31 mouse cellular contexts compared by ENCODE assay signal in the genomic region with DNA sequence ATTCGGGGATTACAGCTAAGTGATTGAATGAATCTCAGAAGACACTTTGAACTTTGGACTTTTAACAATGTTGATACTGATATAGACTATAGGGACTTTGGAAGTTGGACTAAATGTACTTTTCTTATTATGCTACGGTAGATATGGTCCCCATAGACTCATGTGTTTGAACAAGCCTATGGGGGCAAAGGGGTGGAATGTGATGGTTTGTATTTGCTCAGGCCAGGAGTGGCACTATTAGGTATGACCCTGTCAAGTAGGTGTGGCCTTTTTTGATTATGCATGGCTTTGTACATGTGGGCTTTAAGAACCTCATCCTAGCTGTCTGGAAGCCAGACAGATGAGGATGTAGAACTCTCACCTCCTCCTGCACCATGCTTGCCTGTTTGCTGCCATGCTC. TPM values are rescaled to one million over a fixed set of nuclear protein-coding genes. Genes with fewer than 3 reads are reported as not detected.
DNase-seq lines count a peak whose midpoint lies in the region; ATAC-seq and TF ChIP-seq lines count a peak whose summit lies in the region.
"Had no signal": no experiment of that assay in that cellular context is flagged by ENCODE, and none has a peak within 500 bp of the region (broad histone marks: within the 10 kb centered on the region; RNA-seq: fewer than 3 reads in every experiment).

No protein-coding gene starts in this region.

- H3K9ac ChIP-seq in intestine, postnatal 0 days (ENCODE audit: low read depth, low read length): no peak overlapping the region
- no peak overlapping the region for H3K9ac ChIP-seq in stomach, embryonic 14.5 days (replicated peaks; ENCODE audit: low read depth, low read length)
- H3K9ac ChIP-seq in stomach, postnatal 0 days (ENCODE audit: low read length): no peak overlapping the region
- H3K9ac ChIP-seq: embryonic facial prominence, embryonic 13.5 days; embryonic facial prominence, embryonic 15.5 days; forebrain, embryonic 12.5 days; forebrain, embryonic 15.5 days had no signal

- H3K27ac ChIP-seq in heart, embryonic 10.5 days: no peak overlapping the region
- H3K27ac ChIP-seq in intestine, postnatal 0 days (ENCODE audit: low read depth, low read length): no peak overlapping the region
- H3K27ac ChIP-seq in stomach, embryonic 14.5 days (ENCODE audit: low read length): no peak overlapping the region
- H3K27ac ChIP-seq in stomach, postnatal 0 days (replicated peaks): no peak overlapping the region
- H3K27ac ChIP-seq: embryonic facial prominence, embryonic 13.5 days; embryonic facial prominence, embryonic 15.5 days; forebrain, embryonic 10.5 days; forebrain, embryonic 12.5 days; forebrain, embryonic 15.5 days had no signal

- H3K4me3 ChIP-seq in heart, embryonic 10.5 days: no peak overlapping the region
- no peak overlapping the region for H3K4me3 ChIP-seq in intestine, postnatal 0 days (ENCODE audit: low read depth, low read length)
- no peak overlapping the region for H3K4me3 ChIP-seq in stomach, embryonic 14.5 days (ENCODE audit: low read depth, low read length)
- H3K4me3 ChIP-seq in stomach, postnatal 0 days (ENCODE audit: low read depth, low read length): no peak overlapping the region
- H3K4me3 ChIP-seq: embryonic facial prominence, embryonic 13.5 days; embryonic facial prominence, embryonic 15.5 days; erythroblast, embryonic 14.5 days; forebrain, embryonic 10.5 days; forebrain, embryonic 12.5 days; forebrain, embryonic 15.5 days had no signal

- TF ChIP-seq EP300 in stomach, postnatal 0 days (optimal IDR thresholded peaks at IDR 0.05): no peak

- H3K9me3 ChIP-seq in heart, embryonic 10.5 days: no peaks in the 10 kb centered on the region
- no peaks in the 10 kb centered on the region for H3K9me3 ChIP-seq in intestine, postnatal 0 days (ENCODE audit: control insufficient read depth)
- no peaks in the 10 kb centered on the region for H3K9me3 ChIP-seq in stomach, embryonic 14.5 days (ENCODE audit: control insufficient read depth, low read depth, low read length)
- H3K9me3 ChIP-seq in stomach, postnatal 0 days (ENCODE audit: control insufficient read depth, low read length): no peaks in the 10 kb centered on the region
- H3K9me3 ChIP-seq: embryonic facial prominence, embryonic 13.5 days; embryonic facial prominence, embryonic 15.5 days; forebrain, embryonic 10.5 days; forebrain, embryonic 12.5 days; forebrain, embryonic 15.5 days; G1E had no signal

- ATAC-seq in intestine, postnatal 0 days: peak; percentile 94
- 0 out of 2 replicates have a peak, but pooled peaks have one; percentile 63 for ATAC-seq in stomach, embryonic 14.5 days (ENCODE audit: insufficient number of reproducible peaks, insufficient read depth, low FRiP score, low read depth)
- peak; percentile 67; the same call in 1 of the 2 replicates for ATAC-seq in stomach, postnatal 0 days (ENCODE audit: low FRiP score, low TSS enrichment)
- ATAC-seq: activated CD4-positive, CD25-positive, alpha-beta regulatory T cell, adult 4 months; CD4-positive, CD25-positive, alpha-beta regulatory T cell, adult 4 months; forebrain, embryonic 15.5 days; Patski had no signal

- H3K4me2 ChIP-seq in intestine, postnatal 0 days (replicated peaks; ENCODE audit: low read depth): no peak overlapping the region
- no peak overlapping the region for H3K4me2 ChIP-seq in stomach, embryonic 14.5 days (replicated peaks; ENCODE audit: low read depth, low read length)
- no peak overlapping the region for H3K4me2 ChIP-seq in stomach, postnatal 0 days (replicated peaks; ENCODE audit: low read depth)
- H3K4me2 ChIP-seq: embryonic facial prominence, embryonic 13.5 days; embryonic facial prominence, embryonic 15.5 days; forebrain, embryonic 12.5 days; forebrain, embryonic 15.5 days had no signal

- H3K27me3 ChIP-seq in heart, embryonic 10.5 days (ENCODE audit: insufficient read depth, poor library complexity, severe bottlenecking): no peaks in the 10 kb centered on the region
- no peaks in the 10 kb centered on the region for H3K27me3 ChIP-seq in intestine, postnatal 0 days (replicated peaks; ENCODE audit: control insufficient read depth, insufficient read depth, low read length)
- no peaks in the 10 kb centered on the region for H3K27me3 ChIP-seq in stomach, embryonic 14.5 days (ENCODE audit: control insufficient read depth, insufficient read depth, low read length)
- H3K27me3 ChIP-seq in stomach, postnatal 0 days (ENCODE audit: control insufficient read depth, insufficient read depth, low read length): no peaks in the 10 kb centered on the region
- H3K27me3 ChIP-seq: CH12.LX; embryonic facial prominence, embryonic 13.5 days; embryonic facial prominence, embryonic 15.5 days; forebrain, embryonic 12.5 days; forebrain, embryonic 15.5 days; Patski had no signal

- H3K36me3 ChIP-seq in heart, embryonic 10.5 days: no peaks in the 10 kb centered on the region
- no peaks in the 10 kb centered on the region for H3K36me3 ChIP-seq in intestine, postnatal 0 days (ENCODE audit: control insufficient read depth, insufficient read depth)
- no peaks in the 10 kb centered on the region for H3K36me3 ChIP-seq in stomach, embryonic 14.5 days (ENCODE audit: control insufficient read depth, insufficient read depth, low read length)
- H3K36me3 ChIP-seq in stomach, postnatal 0 days (ENCODE audit: control insufficient read depth, insufficient read depth, low read length): no peaks in the 10 kb centered on the region
- H3K36me3 ChIP-seq: embryonic facial prominence, embryonic 13.5 days; embryonic facial prominence, embryonic 15.5 days; forebrain, embryonic 10.5 days; forebrain, embryonic 12.5 days; forebrain, embryonic 15.5 days; G1E had no signal

- TF ChIP-seq CTCF in intestine, postnatal 0 days (IDR thresholded peaks at IDR 0.05; ENCODE audit: low read depth): no peak
- no peak for TF ChIP-seq CTCF in stomach, postnatal 0 days (IDR thresholded peaks at IDR 0.05; ENCODE audit: low read depth)

- DNase-seq in heart, adult 11 months: peak; percentile 33
- no peak for DNase-seq in heart, embryonic 10.5 days (ENCODE audit: low spot score)
- DNase-seq in stomach, postnatal 0 days (ENCODE audit: low spot score): no peak
- DNase-seq in testis, postnatal 14 days (ENCODE audit: low spot score): no peak
- DNase-seq in adrenal gland, adult 2 months: no peak
- DNase-seq in layer of hippocampus, adult 9-11 months: no peak
- DNase-seq: adrenal gland, postnatal 10 days; adrenal gland, postnatal 25 days; B cell, adult 2 months; cerebellum, adult 11 months; cerebellum, adult 18-20 months; cerebellum, adult 8-10 months; cerebellum, adult 9-11 months; cerebellum, postnatal 14 days; cerebellum, postnatal 36 days; embryo, embryonic 11 days had no signal

- 73% methylated on average over 2 of the region's 2 CpGs for WGBS in heart, embryonic 10.5 days
- WGBS in intestine, postnatal 0 days: 35% methylated on average over 2 of the region's 2 CpGs
- 57% methylated on average over 2 of the region's 2 CpGs for WGBS in stomach, embryonic 14.5 days
- WGBS in stomach, postnatal 0 days: 47% methylated on average over 2 of the region's 2 CpGs

- no peaks in the 10 kb centered on the region for H3K4me1 ChIP-seq in heart, embryonic 10.5 days
- H3K4me1 ChIP-seq in intestine, postnatal 0 days (replicated peaks; ENCODE audit: control insufficient read depth, insufficient read depth, low read length): no peaks in the 10 kb centered on the region; the same call in 1 of the 2 replicates
- no peaks in the 10 kb centered on the region for H3K4me1 ChIP-seq in stomach, embryonic 14.5 days (ENCODE audit: control insufficient read depth, insufficient read depth, low read length)
- no peaks in the 10 kb centered on the region for H3K4me1 ChIP-seq in stomach, postnatal 0 days (replicated peaks; ENCODE audit: control insufficient read depth, insufficient read depth)
- H3K4me1 ChIP-seq: embryonic facial prominence, embryonic 13.5 days; embryonic facial prominence, embryonic 15.5 days; forebrain, embryonic 10.5 days; forebrain, embryonic 12.5 days; forebrain, embryonic 15.5 days had no signal

RNA-seq across cellular contexts. Expression of a gene that starts 7.5 kb away (rescaled TPM):
- 0.28 and 0.34 TPM in 2 replicates for polyA plus RNA-seq in heart, embryonic 10.5 days (2016; fragmentation: Nextera tagmentation; extraction: Ambion mirVana)
- 0.39 and 0.51 TPM in 2 replicates for polyA plus RNA-seq in intestine, postnatal 0 days (2015; fragmentation: Nextera tagmentation; extraction: Ambion mirVana)
- polyA plus RNA-seq in stomach, embryonic 14.5 days (2014; fragmentation: Nextera tagmentation; extraction: Ambion mirVana): 0.55 and 0.73 TPM in 2 replicates
- polyA plus RNA-seq in stomach, postnatal 0 days (2015; fragmentation: Nextera tagmentation; extraction: Ambion mirVana): 0.30 and 0.42 TPM in 2 replicates
- total RNA-seq in adrenal gland, adult 2 months (2021): not detected
- not detected in 2 replicates for polyA plus RNA-seq in adrenal gland, adult 2 months (2012; rRNA removed)
- total RNA-seq: adrenal gland, adult 18-20 months; adrenal gland, postnatal 10 days; adrenal gland, postnatal 25 days; CH12.LX; common myeloid progenitor, adult 5-6 weeks had no signal
- polyA plus RNA-seq: CD4-positive, CD25-positive, alpha-beta regulatory T cell, adult 4 months; erythroblast, embryonic 14.5 days; G1E had no signal

RNA-seq across cellular contexts. Expression of a gene that starts 30.8 kb away (rescaled TPM):
- polyA plus RNA-seq in heart, embryonic 10.5 days (2016; fragmentation: Nextera tagmentation; extraction: Ambion mirVana): 21.7 and 27.4 TPM in 2 replicates
- polyA plus RNA-seq in intestine, postnatal 0 days (2015; fragmentation: Nextera tagmentation; extraction: Ambion mirVana): 10.1 and 10.6 TPM in 2 replicates
- 48.6 and 51.1 TPM in 2 replicates for polyA plus RNA-seq in stomach, embryonic 14.5 days (2014; fragmentation: Nextera tagmentation; extraction: Ambion mirVana)
- 9.1 and 10.0 TPM in 2 replicates for polyA plus RNA-seq in stomach, postnatal 0 days (2015; fragmentation: Nextera tagmentation; extraction: Ambion mirVana)
- 10 to 100 TPM in 1 of 2 experiments, 1 to 10 TPM in 1; 3.6 to 11.8 TPM for total RNA-seq in adrenal gland, adult 2 months (2021)
- polyA plus RNA-seq in adrenal gland, adult 2 months (2012; rRNA removed): 5.8 and 8.8 TPM in 2 replicates
- polyA plus RNA-seq: activated CD4-positive, CD25-positive, alpha-beta regulatory T cell, adult 4 months had no signal

RNA-seq across cellular contexts. Expression of a gene that starts 44.0 kb away (rescaled TPM):
- polyA plus RNA-seq in heart, embryonic 10.5 days (2016; fragmentation: Nextera tagmentation; extraction: Ambion mirVana): 36.2 and 37.0 TPM in 2 replicates
- 16.6 and 16.7 TPM in 2 replicates for polyA plus RNA-seq in intestine, postnatal 0 days (2015; fragmentation: Nextera tagmentation; extraction: Ambion mirVana)
- 18.4 and 22.7 TPM in 2 replicates for polyA plus RNA-seq in stomach, embryonic 14.5 days (2014; fragmentation: Nextera tagmentation; extraction: Ambion mirVana)
- 18.6 and 21.6 TPM in 2 replicates for polyA plus RNA-seq in stomach, postnatal 0 days (2015; fragmentation: Nextera tagmentation; extraction: Ambion mirVana)
- total RNA-seq in adrenal gland, adult 2 months (2021): 10 to 100 TPM; 17.8 to 25.7 TPM
- polyA plus RNA-seq in adrenal gland, adult 2 months (2012; rRNA removed): 5.9 and 6.3 TPM in 2 replicates
